Mouse (Mus musculus) limb, embryonic 12.5 days (tissue): Measurements from ENCODE around the gene Gm10031. TPM values are rescaled to one million over a fixed set of nuclear protein-coding genes. Genes with fewer than 3 reads are reported as not detected.
A peak's percentile ranks its signal among the peaks of the same experiment; 100 is the strongest.
"Not testable (repeated sequence)": the region's sequence is repeated elsewhere in the genome, so short reads cannot be mapped to it uniquely, and the experiment has no call there.

Source experiments
- ATAC-seq: fragments of 200-750 bp; cut with Nextera tagmentation; 2 replicates; pipeline ENCODE4 v1.8.0; 2017; ENCODE audit warnings: low read depth, moderate TSS enrichment; ENCODE audit not compliant: insufficient number of reproducible peaks, insufficient read depth, low FRiP score, low TSS enrichment
- H3K27ac ChIP-seq: fragments of 300-500 bp; sonication (generic); 2 replicates; pipeline ENCODE4 v1.5.1; 2016; ENCODE audit warnings: mild to moderate bottlenecking, moderate library complexity
- H3K27me3 ChIP-seq: fragments of 300-500 bp; sonication (generic); 2 replicates; pipeline ENCODE4 v1.6.1; 2016; ENCODE audit warnings: mild to moderate bottlenecking, moderate library complexity
- H3K36me3 ChIP-seq: fragments of 300-500 bp; sonication (generic); 2 replicates; pipeline ENCODE4 v1.6.1; 2016; ENCODE audit warnings: mild to moderate bottlenecking, moderate library complexity
- H3K4me1 ChIP-seq: fragments of 300-500 bp; sonication (generic); replicated peaks from 2 replicates; pipeline ENCODE4 v1.6.1; 2016
- H3K4me2 ChIP-seq: fragments of 300-500 bp; sonication (generic); 2 replicates; pipeline ENCODE4 v1.6.1; 2016; ENCODE audit warnings: mild to moderate bottlenecking, moderate library complexity
- H3K4me3 ChIP-seq: fragments of 300-500 bp; sonication (generic); replicated peaks from 2 replicates; pipeline ENCODE4 v1.5.1; 2016; ENCODE audit warnings: mild to moderate bottlenecking
- H3K9ac ChIP-seq: fragments of 300-500 bp; sonication (generic); replicated peaks from 2 replicates; pipeline ENCODE4 v1.6.1; 2016; ENCODE audit warnings: mild to moderate bottlenecking, moderate library complexity
- H3K9me3 ChIP-seq: fragments of 300-500 bp; sonication (generic); 2 replicates; pipeline ENCODE4 v1.6.1; 2016; ENCODE audit warnings: mild to moderate bottlenecking, moderate library complexity
- WGBS: fragments of 180-500 bp; shearing (Covaris S2); methylation state at CpG from one replicate; pipeline ENCODE4 v1.1.7; 2016; 5-methylcytosine and 5-hydroxymethylcytosine counted together
- polyA plus RNA-seq: library from polyadenylated mRNA; unstranded; fragments of >200 nt; fragmentation: Nextera tagmentation; extraction: Ambion mirVana; gene quantifications from 2 replicates; pipeline ENCODE4 v1.2.1, GENCODE M21; 2016

Gm10031 gene
- polyA plus RNA-seq, 1 experiment from 2014 or later: 0.33 TPM

GRCm38 (mm10) chr1:156507753-156508152, 16.1 kb upstream of the Gm10031 start:
- Histone ChIP-seq H3K27me3 (no peaks in the 10 kb centered on the region), H3K4me2 (no peak overlapping the region), H3K27ac (no peak overlapping the region), H3K4me1 (no peaks in the 10 kb centered on the region), H3K36me3 (no peaks in the 10 kb centered on the region), H3K9me3 (0 out of 2 replicates have a peak, but pooled peaks cover 3% of the 10 kb centered on the region), H3K4me3 (no peak overlapping the region), H3K9ac (no peak overlapping the region)
- no peak for ATAC-seq
- 90% methylated on average over 3 of the region's 3 CpGs for WGBS

- ATAC-seq: no peak
- Histone ChIP-seq H3K4me3 (no peak overlapping the region), H3K27ac (no peak overlapping the region), H3K4me1 (no peaks in the 10 kb centered on the region), H3K27me3 (no peaks in the 10 kb centered on the region), H3K9ac (no peak overlapping the region), H3K9me3 (no peaks in the 10 kb centered on the region), H3K36me3 (no peaks in the 10 kb centered on the region), H3K4me2 (no peak overlapping the region)
- WGBS: 91% methylated on average over 3 of the region's 3 CpGs
Measured at GRCm38 (mm10) chr1:156520136-156520780, 3.6 kb upstream of the Gm10031 start.

- Histone ChIP-seq H3K9me3 (no peaks in the 10 kb centered on the region), H3K4me3 (no peak overlapping the region), H3K27ac (no peak overlapping the region), H3K9ac (no peak overlapping the region), H3K27me3 (no peaks in the 10 kb centered on the region), H3K36me3 (no peaks in the 10 kb centered on the region), H3K4me2 (no peak overlapping the region), H3K4me1 (no peaks in the 10 kb centered on the region)
- WGBS: 73% methylated on average over 15 of the region's 15 CpGs
- ATAC-seq: no peak
Measured at GRCm38 (mm10) chr1:156521796-156522517, 1.9 kb upstream of the Gm10031 start.

- not testable (repeated sequence) for H3K27ac ChIP-seq, H3K4me1 ChIP-seq, H3K4me3 ChIP-seq, H3K9me3 ChIP-seq, ATAC-seq, H3K4me2 ChIP-seq, H3K27me3 ChIP-seq, H3K9ac ChIP-seq, H3K36me3 ChIP-seq
- WGBS: 88% methylated on average over 16 of the region's 16 CpGs
Measured at GRCm38 (mm10) chr1:156532476-156533175, 8.8 kb downstream of the Gm10031 start.

GRCm38 (mm10) chr1:156533483-156533882, 9.7 kb downstream of the Gm10031 start:
- no peaks in the 10 kb centered on the region for H3K36me3 ChIP-seq
- no peak for ATAC-seq
- H3K27ac ChIP-seq: no peak overlapping the region
- WGBS: 91% methylated on average over 3 of the region's 3 CpGs
- H3K4me1 ChIP-seq: no peaks in the 10 kb centered on the region
- H3K4me3 ChIP-seq: no peak overlapping the region
- no peak overlapping the region for H3K4me2 ChIP-seq
- no peaks in the 10 kb centered on the region for H3K27me3 ChIP-seq
- H3K9me3 ChIP-seq: no peaks in the 10 kb centered on the region
- no peak overlapping the region for H3K9ac ChIP-seq

GRCm38 (mm10) chr1:156533911-156534310, 10.1 kb downstream of the Gm10031 start:
- 84% methylated on average over 4 of the region's 4 CpGs for WGBS
- Histone ChIP-seq H3K4me3 (no peak overlapping the region), H3K4me1 (no peaks in the 10 kb centered on the region), H3K27me3 (no peaks in the 10 kb centered on the region), H3K9me3 (no peaks in the 10 kb centered on the region), H3K36me3 (no peaks in the 10 kb centered on the region), H3K9ac (no peak overlapping the region), H3K27ac (no peak overlapping the region), H3K4me2 (no peak overlapping the region)
- no peak for ATAC-seq

- Histone ChIP-seq H3K4me3 (no peak overlapping the region), H3K4me2 (no peak overlapping the region), H3K4me1 (no peaks in the 10 kb centered on the region), H3K27ac (no peak overlapping the region), H3K36me3 (no peaks in the 10 kb centered on the region), H3K9me3 (no peaks in the 10 kb centered on the region), H3K27me3 (no peaks in the 10 kb centered on the region), H3K9ac (no peak overlapping the region)
- WGBS: 79% methylated on average over 2 of the region's 2 CpGs
- no peak for ATAC-seq
Measured at GRCm38 (mm10) chr1:156537031-156537430, 13.2 kb downstream of the Gm10031 start.

GRCm38 (mm10) chr1:156537701-156538100, 13.9 kb downstream of the Gm10031 start:
- WGBS: 86% methylated on average over 6 of the region's 6 CpGs
- Histone ChIP-seq H3K4me3 (no peak overlapping the region), H3K36me3 (no peaks in the 10 kb centered on the region), H3K9ac (no peak overlapping the region), H3K9me3 (no peaks in the 10 kb centered on the region), H3K27me3 (no peaks in the 10 kb centered on the region), H3K27ac (no peak overlapping the region), H3K4me2 (no peak overlapping the region), H3K4me1 (no peaks in the 10 kb centered on the region)
- no peak for ATAC-seq

- Histone ChIP-seq H3K36me3 (no peaks in the 10 kb centered on the region), H3K27me3 (no peaks in the 10 kb centered on the region), H3K9ac (no peak overlapping the region), H3K4me1 (no peaks in the 10 kb centered on the region), H3K9me3 (no peaks in the 10 kb centered on the region), H3K4me3 (no peak overlapping the region), H3K27ac (no peak overlapping the region), H3K4me2 (no peak overlapping the region)
- no peak for ATAC-seq
- WGBS: 81% methylated on average over 3 of the region's 3 CpGs
Measured at GRCm38 (mm10) chr1:156538382-156538781, 14.6 kb downstream of the Gm10031 start.

GRCm38 (mm10) chr1:156539787-156540560, 16.2 kb downstream of the Gm10031 start:
- no peak for ATAC-seq
- 56% methylated on average over 4 of the region's 4 CpGs for WGBS
- no peaks in the 10 kb centered on the region for H3K27me3 ChIP-seq

GRCm38 (mm10) chr1:156543999-156544398, 20.2 kb downstream of the Gm10031 start:
- peak overlapping the region; percentile 26 for H3K4me2 ChIP-seq
- H3K27ac ChIP-seq: no peak overlapping the region
- peaks cover 3% of the 10 kb centered on the region; the same call in 1 of the 2 replicates for H3K4me1 ChIP-seq
- no peak overlapping the region for H3K4me3 ChIP-seq
- H3K36me3 ChIP-seq: no peaks in the 10 kb centered on the region
- no peak for ATAC-seq
- WGBS: 16% methylated on average over 12 of the region's 12 CpGs
- no peaks in the 10 kb centered on the region for H3K27me3 ChIP-seq
- no peaks in the 10 kb centered on the region for H3K9me3 ChIP-seq
- H3K9ac ChIP-seq: no peak overlapping the region

More at GRCm38 (mm10) chr1:156539787-156540560, 16.2 kb downstream of the Gm10031 start:
- no peak overlapping the region for H3K4me3 ChIP-seq
- peaks cover 3% of the 10 kb centered on the region; the same call in 1 of the 2 replicates for H3K4me1 ChIP-seq
- no peak overlapping the region for H3K4me2 ChIP-seq
- no peaks in the 10 kb centered on the region for H3K9me3 ChIP-seq
- no peak overlapping the region for H3K27ac ChIP-seq
- H3K36me3 ChIP-seq: no peaks in the 10 kb centered on the region
- no peak overlapping the region for H3K9ac ChIP-seq
